Mouse (Mus musculus) ovary, postnatal 36 days (tissue): ENCODE data around the gene Por.

ENCODE experiments used
- DNase-seq: peaks from one replicate; pipeline ENCODE4 v3.0.0; 2022; ENCODE audit warnings: low spot score, mixed read lengths

Gene Por

DNA sequence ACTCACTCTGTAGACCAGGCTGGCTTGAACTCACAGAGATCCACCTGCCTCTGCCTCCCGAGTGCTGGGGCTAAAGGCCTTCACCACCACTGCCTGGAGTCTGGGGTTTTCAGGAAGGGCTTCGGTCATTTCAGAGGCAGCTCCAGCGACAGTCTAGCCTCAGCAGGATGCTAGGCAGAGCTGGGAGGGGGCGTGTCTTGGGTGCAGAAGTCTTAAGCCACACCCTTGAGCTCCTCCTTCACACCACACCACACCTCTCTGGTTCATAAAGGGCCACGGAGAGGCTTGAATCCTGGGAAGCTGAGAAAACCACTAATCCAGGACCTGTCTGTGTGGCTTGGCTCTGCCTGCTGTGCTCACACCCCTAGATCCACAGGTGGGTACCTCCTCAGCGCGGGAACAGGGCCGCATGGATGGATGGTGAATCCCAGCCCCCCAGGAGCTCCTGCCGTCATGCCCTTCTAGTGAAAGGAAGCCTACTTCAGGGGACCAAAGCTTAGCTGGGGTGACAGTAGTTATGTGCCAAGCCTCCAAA is at the start of gene Por:
Gene Por (plus strand): TSS at position 293 of the 535 bp plus-strand sequence.
- no peak for DNase-seq

DNA sequence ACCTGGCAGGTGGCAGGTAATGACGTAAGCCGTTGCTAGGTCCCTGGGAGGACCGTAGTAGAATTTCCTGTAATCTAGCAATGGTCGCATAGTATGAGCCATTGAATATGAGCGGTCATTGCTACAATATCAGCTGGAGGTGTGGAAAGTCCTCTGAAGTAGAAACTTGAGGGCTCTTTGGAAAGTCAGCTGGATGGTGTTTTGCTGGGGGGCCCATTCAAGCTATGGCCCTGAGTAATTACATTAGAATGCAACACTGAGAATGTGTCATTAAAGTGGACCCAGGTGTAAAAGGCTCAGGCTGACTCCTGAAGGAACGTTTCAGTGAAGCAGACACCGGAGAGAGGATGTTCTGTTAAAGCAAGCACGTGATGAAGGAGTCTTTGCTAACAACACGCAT is 49.3 kb upstream of the Por start:
- DNase-seq: no peak

DNA sequence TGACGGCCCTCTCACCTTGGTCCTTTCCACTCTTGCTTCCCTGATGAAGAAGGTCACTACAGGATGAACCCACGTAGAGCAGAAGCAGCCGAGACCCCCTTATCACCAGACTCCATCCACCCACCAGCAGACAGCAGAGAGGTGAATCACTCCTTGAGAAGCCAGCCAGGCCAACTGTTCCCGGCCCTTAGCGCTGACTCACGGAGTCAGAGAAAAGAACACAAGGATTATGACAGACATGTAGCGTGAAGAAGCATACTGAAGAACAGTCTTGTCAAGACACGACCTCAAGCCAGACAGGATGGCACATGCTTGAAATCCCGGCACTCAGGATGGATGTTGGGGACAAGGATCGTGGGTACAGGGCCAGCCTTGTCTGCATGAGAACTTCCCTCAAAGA is 48.1 kb upstream of the Por start:
- no peak for DNase-seq

DNA sequence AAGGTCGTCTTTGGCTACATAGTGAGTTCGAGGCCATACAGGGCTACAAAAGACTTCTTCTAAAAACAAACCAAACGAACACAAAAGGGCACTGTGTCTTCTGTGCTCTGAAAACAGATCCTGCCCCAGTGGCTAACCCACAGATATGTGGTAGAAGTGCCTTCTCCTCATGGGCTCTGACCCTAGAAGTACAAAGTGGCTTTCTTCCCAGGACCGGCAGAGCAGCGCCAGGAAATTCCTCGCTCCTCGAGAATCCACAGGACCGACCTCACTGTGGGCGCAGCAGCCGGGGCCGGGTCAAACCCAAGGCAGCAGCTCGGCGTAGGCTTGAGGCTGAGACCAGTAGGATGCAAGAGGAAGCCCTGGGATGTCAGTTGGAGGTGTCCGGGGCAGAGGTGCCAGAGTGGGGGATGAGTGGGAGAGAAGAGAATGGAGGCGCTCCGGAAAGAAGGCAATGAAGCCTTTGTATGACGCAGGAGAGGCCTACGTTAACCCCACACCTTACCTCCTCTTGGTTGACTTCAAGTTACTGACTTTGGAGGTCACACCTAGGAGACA is 46.7 kb upstream of the Por start:
- no peak for DNase-seq

DNA sequence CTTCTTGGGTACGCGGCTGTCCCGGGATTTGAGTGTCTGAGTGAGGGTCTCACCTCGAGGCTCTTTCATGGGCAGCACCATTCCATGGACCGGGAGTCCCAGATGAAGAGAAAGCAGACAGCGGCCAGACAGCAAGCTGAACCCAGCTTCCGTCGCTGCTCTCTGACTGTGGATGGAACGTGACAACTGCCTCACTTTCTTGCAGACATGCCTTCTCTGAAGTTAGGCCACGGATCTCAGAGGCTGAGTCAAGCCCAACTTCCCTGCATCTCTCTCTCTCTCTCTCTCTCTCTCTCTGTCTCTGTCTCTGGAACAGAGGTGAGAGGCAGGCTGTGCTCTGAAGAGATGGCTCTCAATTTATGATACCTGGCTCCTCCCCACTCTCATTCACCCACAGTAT is 40.9 kb upstream of the Por start:
- no peak for DNase-seq

DNA sequence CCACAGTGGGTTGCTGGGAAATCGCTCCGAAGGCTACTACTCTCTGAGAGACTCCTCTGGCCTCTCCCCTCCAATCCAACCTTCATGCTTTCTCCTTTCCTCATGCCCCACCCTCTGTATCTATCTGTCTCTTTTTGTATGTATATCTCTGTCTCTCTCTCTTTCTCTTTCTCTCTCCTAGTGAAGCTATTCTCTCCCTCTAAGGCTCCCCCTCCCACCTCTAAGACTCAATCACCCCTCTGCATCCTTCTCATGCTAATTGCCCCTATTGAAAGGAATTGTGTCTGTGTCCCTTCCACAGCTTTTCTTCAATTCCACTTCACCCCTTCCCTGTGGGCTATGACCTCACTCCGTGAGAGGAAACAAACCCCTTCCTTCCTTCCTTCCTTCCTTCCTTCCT is 40.4 kb upstream of the Por start:
- no peak for DNase-seq

DNA sequence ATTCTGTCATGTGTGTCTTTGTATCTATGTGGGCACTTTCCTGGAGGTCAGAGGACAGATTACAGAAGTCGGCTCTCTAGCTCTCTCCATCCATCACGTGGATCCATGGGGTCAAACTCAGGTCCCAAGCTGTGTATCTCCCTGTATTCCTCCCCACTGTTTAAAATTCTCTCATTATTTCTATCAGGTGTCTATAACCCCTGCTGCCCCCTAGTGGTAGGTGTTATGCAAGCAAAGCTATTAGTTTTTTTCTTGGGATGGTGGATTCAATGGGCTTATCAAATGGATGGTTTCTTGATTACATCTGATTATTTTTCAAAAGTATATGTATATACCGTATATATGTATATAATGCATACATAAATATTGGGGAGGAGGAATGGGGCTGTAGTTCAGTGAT is 39.2 kb upstream of the Por start:
- DNase-seq: no peak

DNA sequence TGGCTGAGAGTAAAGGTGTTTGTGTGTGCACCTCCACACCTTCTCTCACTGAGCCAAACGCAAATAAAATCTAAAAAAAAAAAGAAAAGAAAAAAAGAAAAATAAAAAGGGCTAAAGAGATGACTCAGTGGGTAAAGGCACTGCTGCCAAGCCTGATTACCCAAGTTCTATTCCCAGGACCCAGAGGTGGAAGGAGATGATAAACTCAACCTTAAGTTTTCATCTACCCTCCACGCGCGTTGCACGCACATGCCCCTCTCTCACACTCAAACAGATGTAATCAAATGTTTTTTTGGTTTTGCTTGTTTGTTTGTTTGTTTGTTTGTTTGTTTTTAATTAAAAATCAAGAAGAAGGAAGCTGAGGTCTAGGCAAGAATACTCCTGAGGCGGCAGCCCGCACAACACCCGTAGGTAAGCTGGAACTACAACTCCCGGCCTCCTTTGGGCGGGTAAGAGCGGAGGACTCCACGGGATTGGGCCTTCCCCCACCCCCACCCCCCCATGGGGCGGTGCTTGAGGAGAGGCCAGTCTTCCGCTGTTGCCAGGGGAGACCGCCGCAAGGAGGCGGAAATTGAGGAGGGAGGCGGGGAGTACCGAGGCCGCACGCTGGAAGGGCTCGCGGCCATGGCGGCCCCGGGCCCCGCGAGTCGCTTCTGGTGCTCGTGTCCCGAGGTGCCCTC is 37.6 kb upstream of the Por start, which contains the start of gene Rhbdd2:
Gene Rhbdd2 (plus strand): TSS at position 502 of the 680 bp plus-strand sequence.
- DNase-seq: peak; percentile 98

DNA sequence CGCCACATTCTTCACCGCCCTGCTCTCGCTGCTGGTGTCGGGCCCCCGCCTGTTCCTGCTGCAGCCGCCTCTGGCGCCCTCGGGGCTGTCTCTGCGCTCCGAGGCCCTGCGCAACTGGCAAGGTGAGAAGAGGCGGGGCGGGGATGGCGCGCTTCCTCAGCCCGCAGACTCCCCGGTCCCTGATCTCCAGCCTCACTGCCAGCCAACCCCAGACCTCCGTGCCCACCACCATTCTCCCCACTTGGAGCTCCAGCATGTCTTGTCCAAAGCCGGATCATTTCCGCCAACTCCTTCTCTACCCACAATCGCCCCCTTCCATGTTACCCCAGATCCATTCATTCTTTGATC is 37.1 kb upstream of the Por start:
- DNase-seq: no peak

DNA sequence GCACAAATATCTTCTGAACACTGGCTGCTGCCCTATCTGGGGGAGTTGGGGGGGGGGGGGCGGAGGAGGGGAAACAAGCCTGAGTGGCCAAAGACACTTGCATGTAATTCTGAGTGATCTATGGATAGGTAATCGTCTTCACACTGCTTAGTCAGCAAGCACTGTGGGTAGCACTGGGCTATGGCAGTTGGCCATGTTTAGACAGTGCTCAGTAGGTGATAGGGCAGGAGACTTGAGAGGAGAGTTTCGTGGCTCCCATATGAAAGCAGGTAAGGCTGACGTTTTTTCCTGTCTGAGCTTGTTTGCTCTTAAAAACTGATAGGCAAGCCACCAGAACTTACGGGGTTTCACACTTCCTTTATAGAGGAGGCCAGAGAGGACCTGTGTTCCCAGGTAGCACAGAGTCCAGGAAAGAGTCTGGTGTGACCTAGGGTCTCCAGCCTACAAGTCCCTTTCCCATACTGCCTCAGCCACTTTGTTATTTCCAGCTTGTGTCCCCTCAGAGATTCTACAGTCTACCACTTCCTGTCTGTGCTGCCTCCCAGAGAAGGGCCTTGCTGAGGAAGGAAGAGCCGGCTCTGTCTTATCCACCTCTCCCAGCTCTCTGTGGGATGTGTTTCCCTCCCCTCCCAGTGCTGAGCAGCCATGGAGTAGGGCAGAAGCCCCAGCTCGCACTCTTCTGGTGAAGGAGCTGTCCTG is 29.9 kb upstream of the Por start:
- no peak for DNase-seq

DNA sequence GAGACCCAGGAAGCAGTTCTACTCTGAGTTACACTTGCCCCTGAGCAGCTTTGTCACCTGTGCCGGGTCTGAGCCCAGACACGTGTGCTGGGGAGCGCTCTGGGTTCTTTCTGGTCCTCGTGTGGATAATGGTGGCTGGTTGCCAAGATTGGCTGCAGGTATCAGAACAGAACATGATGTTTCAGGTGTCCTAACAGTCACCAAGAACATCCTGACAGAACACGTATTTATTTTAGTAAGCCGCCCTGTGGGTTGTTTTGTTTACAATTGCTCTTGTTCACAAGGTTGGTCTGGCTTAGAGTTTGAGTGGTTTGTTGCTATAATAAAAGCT is 29.4 kb upstream of the Por start:
- DNase-seq: no peak

DNA sequence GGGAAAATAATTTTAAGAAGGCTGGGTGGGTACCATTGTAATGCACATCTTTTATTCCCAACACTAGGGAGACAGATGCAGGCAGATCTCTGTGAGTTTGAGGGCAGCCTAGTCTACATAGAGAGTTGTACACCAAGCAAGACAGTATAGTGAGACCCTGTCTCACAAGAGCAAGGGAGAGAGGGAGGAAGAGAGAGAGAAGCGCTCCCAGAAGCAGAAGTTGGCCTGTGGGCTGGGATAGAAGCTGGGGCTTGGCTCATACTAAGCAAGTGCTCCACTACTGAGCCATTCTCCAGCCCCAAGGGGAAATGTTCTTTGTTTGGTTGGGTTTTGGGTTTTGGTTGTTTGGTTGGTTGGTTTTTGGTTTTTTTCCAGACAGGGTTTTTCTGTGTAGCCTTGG is 28.8 kb upstream of the Por start:
- DNase-seq: no peak

DNA sequence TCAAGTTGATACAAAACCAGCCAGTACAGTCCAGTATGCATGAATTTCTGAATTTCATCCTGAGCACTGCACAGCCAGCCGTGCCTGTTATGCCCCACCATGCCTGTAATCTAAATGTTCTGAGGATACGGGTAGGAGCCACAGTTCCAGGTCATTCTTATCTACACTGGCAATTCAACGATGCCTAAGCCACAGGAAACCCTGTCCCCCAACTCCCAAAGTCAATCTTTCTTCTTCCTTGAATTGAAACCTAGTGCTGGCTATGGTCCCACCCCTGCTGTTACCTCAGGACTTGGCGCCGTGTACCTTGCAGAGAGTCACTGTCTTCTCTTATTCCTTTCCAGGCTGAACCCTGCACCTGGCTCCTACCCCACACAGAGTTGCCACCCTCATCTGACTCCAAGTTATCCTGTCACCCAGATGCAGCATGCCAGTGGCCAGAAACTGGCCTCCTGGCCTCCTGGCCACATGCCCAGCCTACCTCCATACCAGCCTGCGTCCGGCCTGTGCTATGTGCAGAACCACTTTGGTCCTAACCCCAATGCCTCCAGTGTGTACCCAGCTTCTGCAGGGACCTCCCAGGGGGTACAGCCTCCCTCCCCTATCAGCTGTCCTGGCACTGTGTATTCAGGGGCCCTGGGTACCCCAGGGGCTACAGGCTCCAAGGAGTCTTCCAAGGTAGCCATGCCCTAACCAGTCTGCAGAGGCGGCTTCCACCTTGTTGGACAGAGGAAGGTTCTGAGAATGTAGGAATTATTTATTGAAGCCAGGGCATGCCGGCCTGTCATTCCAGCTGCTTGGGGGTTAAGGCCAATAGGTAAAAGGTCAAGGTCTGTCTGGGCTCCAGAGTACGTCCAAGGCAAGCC is 26.9 kb upstream of the Por start:
- DNase-seq: no peak

DNA sequence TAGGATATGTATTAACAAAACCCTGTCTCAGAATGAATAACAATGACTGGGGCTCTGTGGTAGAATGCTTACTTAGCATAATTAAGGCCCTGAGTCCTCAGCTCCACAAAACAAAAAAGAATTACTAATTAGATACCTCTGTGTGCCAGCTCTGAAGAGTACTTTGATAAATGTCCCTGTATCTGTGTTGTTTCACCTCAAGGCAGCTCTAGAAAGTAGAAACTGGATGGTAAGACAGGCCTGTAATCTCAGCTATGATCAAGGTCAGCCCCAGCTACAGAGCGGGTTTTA is 26.3 kb upstream of the Por start:
- DNase-seq: no peak

DNA sequence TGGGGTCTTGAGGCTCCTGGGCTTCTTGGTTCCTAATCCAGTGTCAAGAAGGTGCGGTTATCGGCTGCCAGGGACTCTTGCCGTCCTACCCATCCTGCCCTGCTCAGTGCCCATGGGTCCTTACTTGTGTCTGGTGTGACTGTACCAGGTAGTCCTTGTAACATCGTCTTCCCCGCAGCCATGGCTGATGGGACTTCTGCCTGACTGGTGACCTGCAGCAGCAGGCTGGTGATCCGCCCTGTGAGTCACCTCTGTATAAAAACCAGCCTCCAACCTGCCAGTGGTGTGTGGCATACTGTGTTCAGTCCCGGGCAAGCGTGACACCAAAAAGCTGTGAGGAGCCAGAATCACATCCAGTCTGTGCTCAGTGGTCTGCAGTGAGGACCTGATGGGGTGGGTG is 26.0 kb upstream of the Por start:
- DNase-seq: no peak

DNA sequence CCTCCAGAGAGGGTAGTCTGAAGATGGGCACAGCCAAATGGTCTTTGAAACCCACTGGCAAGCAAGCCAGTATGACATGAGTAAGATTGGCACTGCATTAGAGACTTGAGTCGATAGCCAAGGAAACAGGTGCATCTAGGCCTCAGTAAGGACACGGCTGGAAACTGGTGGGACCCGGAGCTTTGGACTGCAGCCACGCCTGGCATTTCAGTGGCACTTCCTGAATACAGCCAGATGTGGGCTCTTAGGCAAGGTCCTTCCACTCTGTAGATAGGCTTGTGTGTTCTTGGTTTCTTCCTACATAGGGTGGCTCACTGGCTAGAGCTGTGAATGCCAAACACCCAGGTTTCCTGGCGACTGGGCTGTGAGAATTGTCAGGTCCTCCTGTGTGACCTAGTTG is 24.5 kb upstream of the Por start:
- DNase-seq: no peak

DNA sequence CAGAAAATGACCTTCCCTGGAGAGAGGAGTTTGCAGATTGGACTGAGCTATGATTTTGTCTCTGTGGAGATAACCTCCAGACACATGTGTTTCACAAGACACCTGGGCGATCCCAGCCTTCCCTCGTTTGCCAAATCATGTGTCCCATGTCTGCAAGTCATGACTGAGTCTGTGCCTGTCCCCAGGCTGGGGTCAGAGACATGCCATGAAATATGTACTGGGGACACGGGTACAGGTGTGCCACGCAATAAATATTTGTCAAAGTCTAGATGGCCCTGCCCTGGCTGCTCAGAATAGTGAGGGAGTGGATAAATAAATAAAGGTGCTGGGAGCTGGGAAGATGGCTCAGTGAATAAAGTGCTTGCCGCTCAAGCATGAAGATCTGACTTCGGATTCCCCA is 23.8 kb upstream of the Por start:
- DNase-seq: no peak

DNA sequence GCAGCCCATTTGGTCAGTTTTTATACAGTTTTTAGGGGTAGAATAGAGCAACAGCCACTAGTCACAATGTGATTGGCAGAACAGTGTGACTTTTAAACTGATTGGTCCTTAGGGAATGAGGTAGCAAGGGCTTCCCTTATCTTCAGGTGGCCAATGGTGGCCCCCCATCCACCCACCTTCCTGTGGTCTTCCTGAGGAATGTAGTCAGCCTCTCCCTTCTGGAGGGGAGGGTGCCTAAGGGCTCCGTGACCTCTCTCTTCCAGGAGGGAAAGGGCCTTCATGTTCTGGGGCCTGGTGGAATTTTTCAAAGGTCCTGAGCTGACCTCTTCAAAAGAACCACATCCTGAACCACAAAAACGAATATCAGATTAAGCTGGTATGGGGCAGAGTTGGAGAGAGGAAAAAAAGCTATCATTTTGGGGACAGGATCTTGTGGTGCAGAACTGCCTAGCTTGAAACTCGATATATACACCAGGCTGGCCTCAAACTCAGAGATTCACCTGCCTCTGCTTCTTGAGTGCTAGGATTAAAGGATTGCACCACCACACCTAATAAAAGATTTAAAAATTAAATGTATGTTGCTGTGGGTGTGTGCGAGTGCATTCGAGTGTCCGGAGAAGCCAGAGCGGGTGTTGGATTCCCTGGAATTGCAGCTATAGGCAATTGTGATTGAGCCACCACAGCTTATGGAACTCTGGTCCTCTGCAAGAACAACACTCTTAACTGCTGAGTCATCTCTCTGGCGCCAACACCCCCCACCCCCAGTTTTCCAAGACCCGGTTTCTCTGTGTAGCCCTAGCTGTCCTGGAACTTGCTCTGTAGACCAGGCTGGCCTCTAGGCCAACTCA is 21.1 kb upstream of the Por start:
- DNase-seq: no peak

DNA sequence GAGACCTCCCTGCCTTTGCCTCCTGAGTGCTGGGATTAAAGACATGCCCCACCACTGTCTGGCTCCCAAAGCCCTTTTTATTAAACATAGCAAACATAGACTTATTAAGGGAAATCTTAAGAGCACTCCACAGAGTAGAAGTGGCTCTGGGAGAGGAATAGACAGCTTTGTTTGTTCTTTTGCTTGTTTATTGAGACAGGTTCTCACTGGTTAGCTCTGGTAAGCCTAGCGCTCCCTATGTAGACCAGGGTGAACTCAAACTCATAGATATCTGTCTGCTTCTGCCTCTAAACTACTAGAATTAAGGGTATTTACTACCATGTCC is 20.6 kb upstream of the Por start:
- no peak for DNase-seq

DNA sequence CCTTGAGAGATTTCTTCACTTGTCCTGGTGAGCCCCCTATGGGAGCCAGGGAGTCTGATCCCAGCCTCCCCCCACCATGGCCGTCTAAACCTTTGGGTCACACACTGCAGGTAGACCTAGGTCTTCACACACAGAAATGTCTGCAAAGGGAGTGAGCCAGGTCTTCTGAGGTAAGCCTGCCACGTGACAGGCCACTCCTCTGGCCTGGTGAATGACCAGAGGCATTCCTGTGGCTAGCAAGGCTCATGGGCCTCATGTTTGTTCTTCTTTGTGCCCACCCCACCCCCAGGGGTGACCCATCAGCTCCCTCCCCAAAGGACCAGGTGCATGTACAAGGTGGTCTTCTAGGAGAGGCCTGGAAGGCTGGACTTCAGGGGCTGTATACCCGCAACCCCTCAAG is 18.3 kb upstream of the Por start:
- DNase-seq: no peak

DNA sequence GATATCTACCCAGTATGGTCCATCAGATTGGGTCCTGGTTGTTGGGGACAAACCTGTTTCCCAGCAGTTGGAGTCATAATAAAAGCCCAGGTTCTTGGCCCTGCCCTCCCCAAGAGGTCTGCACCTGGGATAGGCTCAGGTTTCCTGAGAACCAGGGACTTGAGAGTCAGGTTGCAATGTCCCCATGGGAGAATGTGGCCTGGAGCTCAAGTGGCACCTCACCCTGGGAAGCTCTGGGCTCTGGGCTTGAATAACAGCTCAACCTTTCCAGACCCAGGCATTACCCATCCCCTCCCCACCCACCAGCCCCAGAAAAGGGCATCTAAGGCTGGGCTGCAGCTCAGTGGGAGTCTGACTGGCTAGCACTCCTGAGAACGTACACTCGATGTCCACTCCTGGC is 16.6 kb upstream of the Por start:
- no peak for DNase-seq

DNA sequence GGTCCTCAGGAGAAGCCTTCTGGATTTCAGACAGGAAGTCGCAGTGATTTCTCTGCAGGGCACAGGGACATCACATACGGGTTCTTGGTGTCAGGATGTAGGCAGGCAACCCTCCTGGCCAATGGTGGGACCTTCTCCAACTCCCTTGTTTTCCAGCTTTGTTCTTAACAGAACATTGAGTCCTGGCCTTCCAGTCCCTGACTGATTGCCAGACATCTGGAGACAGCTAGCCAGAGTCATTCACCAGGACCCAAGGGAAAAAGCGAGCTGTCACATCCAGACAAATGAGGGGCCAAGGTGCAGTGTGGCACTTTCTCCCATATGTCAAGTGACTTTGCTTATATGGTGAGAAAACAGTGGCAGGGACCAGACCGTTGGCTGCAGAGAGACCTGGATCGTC is 13.8 kb upstream of the Por start:
- DNase-seq: no peak
